Mouse (Mus musculus): Measurements from ENCODE around the gene Sumo1. TPM values are rescaled to one million over a fixed set of nuclear protein-coding genes. Genes with fewer than 3 reads are reported as not detected.

Gene Sumo1
- polyA plus RNA-seq (2015; fragmentation: Nextera tagmentation; extraction: Ambion mirVana): 327 and 333 TPM in 2 replicates

DNA sequence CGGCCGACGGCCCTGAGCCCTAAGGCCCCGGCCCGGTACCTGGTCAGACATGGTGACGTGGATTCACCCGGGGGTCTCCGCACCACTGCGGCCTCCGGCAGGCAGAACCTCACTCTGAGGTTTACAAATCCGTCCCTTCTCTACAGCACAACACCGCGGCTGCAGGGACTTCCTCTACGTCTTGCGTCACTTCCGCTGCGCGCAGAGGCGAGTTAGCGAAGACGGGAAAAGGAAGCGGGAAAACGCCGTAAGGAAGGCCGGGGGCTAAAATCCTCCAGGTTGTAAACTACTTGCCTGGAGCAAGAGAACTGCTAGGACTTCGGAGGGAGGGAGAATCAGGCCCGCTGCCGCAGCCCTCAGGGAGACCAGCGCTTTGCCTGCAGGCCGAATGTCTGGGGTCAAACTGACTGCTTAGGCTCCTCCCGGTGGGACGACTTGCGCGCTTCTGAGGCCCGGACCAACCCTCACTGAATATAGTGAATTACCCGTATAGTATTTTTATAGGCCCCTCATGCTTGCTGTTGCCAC, at the start of gene Sumo1:
TSS of gene Sumo1 (minus strand) at position 194 of the 528 bp plus-strand sequence.
- ATAC-seq (ENCODE audit: low FRiP score): peak; percentile 96
- no peaks in the 10 kb centered on the region for H3K9me3 ChIP-seq (replicated peaks)

DNA sequence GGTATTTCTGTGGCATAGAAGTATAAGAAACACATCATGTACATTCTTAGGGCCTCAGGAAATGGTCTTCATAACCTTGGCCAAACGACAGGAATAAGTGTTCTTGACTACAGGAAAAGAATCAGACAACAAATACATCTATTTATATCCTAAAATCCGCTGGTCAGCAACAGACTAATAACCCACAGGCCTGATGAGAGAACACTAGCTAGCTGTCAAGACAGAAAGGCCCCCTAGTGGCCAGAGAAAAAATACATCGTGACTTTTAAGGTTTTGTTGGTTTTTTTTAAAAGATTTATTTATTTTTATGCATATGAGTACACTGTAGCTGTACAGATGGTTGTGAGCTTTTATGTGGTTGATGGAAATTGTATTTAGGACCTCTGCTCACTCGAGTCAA, 49.3 kb upstream of the Sumo1 start:
- no peaks in the 10 kb centered on the region for H3K9me3 ChIP-seq (replicated peaks)
- ATAC-seq (ENCODE audit: low FRiP score): no peak
- peaks cover 29% of the 10 kb centered on the region for H3K36me3 ChIP-seq
- H3K27ac ChIP-seq (replicated peaks): no peak overlapping the region
- H3K9ac ChIP-seq (replicated peaks): no peak overlapping the region
- H3K4me2 ChIP-seq: no peak overlapping the region
- H3K4me3 ChIP-seq (replicated peaks): no peak overlapping the region
- H3K27me3 ChIP-seq (replicated peaks): no peaks in the 10 kb centered on the region
- no peaks in the 10 kb centered on the region for H3K4me1 ChIP-seq
- 60% methylated on average over 4 of the region's 4 CpGs for WGBS

More for the DNA sequence above, at the start of gene Sumo1:
- Histone ChIP-seq H3K4me1 (peaks cover 28% of the 10 kb centered on the region), H3K36me3 (no peaks in the 10 kb centered on the region), H3K4me3 (replicated peaks) (peak within 1 kb of the TSS; percentile 84), H3K27me3 (replicated peaks) (no peaks in the 10 kb centered on the region), H3K9ac (replicated peaks) (peak within 1 kb of the TSS; percentile 93), H3K27ac (replicated peaks) (peak within 1 kb of the TSS; percentile 94), H3K4me2 (peak within 1 kb of the TSS; percentile 82)
- WGBS: 0% methylated on average over 36 of the region's 36 CpGs

- Histone ChIP-seq H3K36me3 (peaks cover 67% of the 10 kb centered on the region), H3K27ac (replicated peaks) (no peak overlapping the region), H3K27me3 (replicated peaks) (no peaks in the 10 kb centered on the region), H3K9ac (replicated peaks) (no peak overlapping the region), H3K4me3 (replicated peaks) (no peak overlapping the region), H3K9me3 (replicated peaks) (no peaks in the 10 kb centered on the region), H3K4me2 (no peak overlapping the region), H3K4me1 (no peaks in the 10 kb centered on the region)
- 100% methylated on average over 1 of the region's 1 CpGs for WGBS
- ATAC-seq (ENCODE audit: low FRiP score): no peak
Observed at GRCm38 (mm10) chr1:59701766-59702165, 31.1 kb upstream of the Sumo1 start.

GRCm38 (mm10) chr1:59698207-59698606, 27.6 kb upstream of the Sumo1 start:
- no peak for ATAC-seq (ENCODE audit: low FRiP score)
- H3K27me3 ChIP-seq (replicated peaks): no peaks in the 10 kb centered on the region
- H3K9ac ChIP-seq (replicated peaks): no peak overlapping the region
- no peak overlapping the region for H3K4me3 ChIP-seq (replicated peaks)
- no peaks in the 10 kb centered on the region for H3K9me3 ChIP-seq (replicated peaks)
- peaks cover 61% of the 10 kb centered on the region for H3K36me3 ChIP-seq
- 98% methylated on average over 3 of the region's 3 CpGs for WGBS
- no peaks in the 10 kb centered on the region for H3K4me1 ChIP-seq
- H3K4me2 ChIP-seq: no peak overlapping the region
- no peak overlapping the region for H3K27ac ChIP-seq (replicated peaks)

DNA sequence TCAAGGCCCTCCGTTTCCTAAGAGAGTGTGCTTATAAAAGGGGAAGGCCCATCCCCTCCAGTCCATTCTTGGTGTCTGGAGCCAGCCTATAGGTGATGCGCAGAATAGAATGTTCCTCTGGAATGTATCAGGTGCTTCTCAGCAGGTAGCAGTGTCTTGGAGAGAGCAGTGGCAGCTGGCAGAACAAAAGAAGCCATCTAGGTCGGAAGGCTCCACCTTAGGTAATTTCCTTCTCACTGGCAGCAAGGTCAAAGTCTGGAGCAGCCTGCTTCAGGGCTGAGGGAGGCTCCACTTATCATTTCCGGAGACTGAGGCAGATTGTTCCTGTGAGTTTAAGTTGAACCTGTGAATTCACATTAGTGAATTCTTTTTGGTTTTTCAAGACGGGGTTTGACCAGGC, 27.1 kb upstream of the Sumo1 start:
- Histone ChIP-seq H3K27me3 (replicated peaks) (no peaks in the 10 kb centered on the region), H3K27ac (replicated peaks) (no peak overlapping the region), H3K9ac (replicated peaks) (no peak overlapping the region), H3K4me1 (no peaks in the 10 kb centered on the region), H3K4me3 (replicated peaks) (no peak overlapping the region), H3K36me3 (peaks cover 65% of the 10 kb centered on the region), H3K9me3 (replicated peaks) (no peaks in the 10 kb centered on the region), H3K4me2 (no peak overlapping the region)
- ATAC-seq (ENCODE audit: low FRiP score): no peak
- WGBS: 88% methylated on average over 5 of the region's 5 CpGs

DNA sequence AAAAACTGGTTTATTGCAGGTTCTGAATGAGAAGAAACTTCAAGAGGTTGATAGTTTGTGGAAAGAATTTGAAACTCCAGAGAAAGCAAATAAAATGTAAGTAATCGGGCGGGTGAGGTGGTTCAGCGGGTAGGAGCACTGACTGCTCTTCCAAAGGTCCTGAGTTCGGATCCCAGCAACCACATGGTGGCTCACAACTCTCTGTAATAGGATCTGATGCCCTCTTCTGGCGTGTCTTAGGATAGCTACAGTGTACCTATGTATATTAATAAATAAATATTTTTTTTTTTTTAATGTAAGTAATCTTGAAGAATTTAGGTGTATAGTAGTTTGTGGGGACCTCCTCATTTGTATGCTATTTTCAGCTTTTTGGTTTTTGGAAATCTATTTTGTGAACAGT, 19.8 kb upstream of the Sumo1 start:
- Histone ChIP-seq H3K9me3 (replicated peaks) (no peaks in the 10 kb centered on the region), H3K9ac (replicated peaks) (no peak overlapping the region), H3K4me1 (peaks cover 22% of the 10 kb centered on the region), H3K27ac (replicated peaks) (no peak overlapping the region), H3K4me3 (replicated peaks) (no peak overlapping the region), H3K4me2 (no peak overlapping the region), H3K27me3 (replicated peaks) (no peaks in the 10 kb centered on the region), H3K36me3 (peaks cover 21% of the 10 kb centered on the region)
- no peak for ATAC-seq (ENCODE audit: low FRiP score)
- WGBS: 95% methylated on average over 5 of the region's 5 CpGs

GRCm38 (mm10) chr1:59687493-59687892, 16.9 kb upstream of the Sumo1 start:
- peaks cover 5% of the 10 kb centered on the region; the same call in 1 of the 2 replicates for H3K36me3 ChIP-seq
- no peak overlapping the region for H3K4me3 ChIP-seq (replicated peaks)
- no peak for ATAC-seq (ENCODE audit: low FRiP score)
- no peak overlapping the region for H3K9ac ChIP-seq (replicated peaks)
- 82% methylated on average over 1 of the region's 1 CpGs for WGBS
- peaks cover 22% of the 10 kb centered on the region for H3K4me1 ChIP-seq
- H3K27me3 ChIP-seq (replicated peaks): 0 out of 2 replicates have a peak, but pooled peaks cover 7% of the 10 kb centered on the region
- H3K4me2 ChIP-seq: no peak overlapping the region
- no peaks in the 10 kb centered on the region for H3K9me3 ChIP-seq (replicated peaks)
- H3K27ac ChIP-seq (replicated peaks): no peak overlapping the region

GRCm38 (mm10) chr1:59684819-59685755, 14.5 kb upstream of the Sumo1 start, which contains the start of gene Nop58:
Gene Nop58, plus strand, starts transcription at chr1:59684971.
- Histone ChIP-seq H3K27me3 (replicated peaks) (0 out of 2 replicates have a peak, but pooled peaks cover 11% of the 10 kb centered on the region), H3K4me1 (peaks cover 22% of the 10 kb centered on the region), H3K36me3 (no peaks in the 10 kb centered on the region), H3K9ac (replicated peaks) (peak within 1 kb of the TSS; percentile 75), H3K4me2 (peak within 1 kb of the TSS; percentile 94), H3K9me3 (replicated peaks) (no peaks in the 10 kb centered on the region), H3K27ac (replicated peaks) (peak within 1 kb of the TSS; percentile 89), H3K4me3 (replicated peaks) (peak within 1 kb of the TSS; percentile 89)
- WGBS: under 1% methylated on average over 49 of the region's 49 CpGs
- ATAC-seq (ENCODE audit: low FRiP score): peak; percentile 98

- peak overlapping the region; percentile 89 for H3K4me3 ChIP-seq (replicated peaks)
- peak overlapping the region; percentile 94 for H3K4me2 ChIP-seq
- 13% methylated on average over 11 of the region's 11 CpGs for WGBS
- H3K9ac ChIP-seq (replicated peaks): peak overlapping the region; percentile 37; the same call in 1 of the 2 replicates
- H3K27ac ChIP-seq (replicated peaks): no peak overlapping the region
- no peaks in the 10 kb centered on the region for H3K9me3 ChIP-seq (replicated peaks)
- no peaks in the 10 kb centered on the region for H3K36me3 ChIP-seq
- 0 out of 2 replicates have a peak, but pooled peaks cover 11% of the 10 kb centered on the region for H3K27me3 ChIP-seq (replicated peaks)
- H3K4me1 ChIP-seq: peaks cover 22% of the 10 kb centered on the region
- ATAC-seq (ENCODE audit: low FRiP score): peak; percentile 66
Observed at GRCm38 (mm10) chr1:59683926-59684818, 13.5 kb upstream of the Sumo1 start.

- ATAC-seq (ENCODE audit: low FRiP score): no peak
- Histone ChIP-seq H3K9me3 (replicated peaks) (no peaks in the 10 kb centered on the region), H3K27ac (replicated peaks) (no peak overlapping the region), H3K9ac (replicated peaks) (no peak overlapping the region), H3K4me3 (replicated peaks) (no peak overlapping the region), H3K4me2 (no peak overlapping the region), H3K36me3 (no peaks in the 10 kb centered on the region), H3K27me3 (replicated peaks) (no peaks in the 10 kb centered on the region), H3K4me1 (peaks cover 20% of the 10 kb centered on the region)
- 97% methylated on average over 2 of the region's 2 CpGs for WGBS
Observed at GRCm38 (mm10) chr1:59673661-59674060, 3.0 kb upstream of the Sumo1 start.

- Histone ChIP-seq H3K4me2 (peak overlapping the region; percentile 82), H3K4me1 (peaks cover 28% of the 10 kb centered on the region), H3K9ac (replicated peaks) (peak overlapping the region; percentile 93), H3K27me3 (replicated peaks) (no peaks in the 10 kb centered on the region), H3K9me3 (replicated peaks) (no peaks in the 10 kb centered on the region), H3K36me3 (no peaks in the 10 kb centered on the region), H3K27ac (replicated peaks) (peak overlapping the region; percentile 94), H3K4me3 (replicated peaks) (peak overlapping the region; percentile 84)
- WGBS: under 1% methylated on average over 52 of the region's 54 CpGs
- peak; percentile 76 for ATAC-seq (ENCODE audit: low FRiP score)
Observed at GRCm38 (mm10) chr1:59669962-59670630, 538 bp downstream of the Sumo1 start.

Measured in neural tube, embryonic 15.5 days (tissue).